Mouse (Mus musculus) lung, embryonic 14.5 days (tissue): ENCODE measurements at regions not wholly inside any gene's neighbourhood (a gene's known extent, or its start where the extent isn't known, plus 50 kb on each side); places are given as distances from the start of the nearest gene placed in this dataset.
"Not testable (repeated sequence)": the region's sequence is repeated elsewhere in the genome, so short reads cannot be mapped to it uniquely, and the experiment has no call there.

Experiments used
- ATAC-seq: fragments of 200-750 bp; cut with Nextera tagmentation; 2 replicates; pipeline ENCODE4 v1.8.0; 2017; ENCODE audit warnings: mild to moderate bottlenecking, moderate TSS enrichment, moderate library complexity; ENCODE audit not compliant: insufficient read depth
- DNase-seq: peaks from one replicate; pipeline ENCODE4 v3.0.0-alpha.2; 2015
- H3K27ac ChIP-seq: fragments of 300-500 bp; sonication (generic); 2 replicates; pipeline ENCODE4 v1.5.1; 2014; ENCODE audit warnings: low read depth, mild to moderate bottlenecking, moderate library complexity
- H3K27me3 ChIP-seq: fragments of 300-500 bp; sonication (generic); 2 replicates; pipeline ENCODE4 v1.6.1; 2014; ENCODE audit warnings: low read length, control low read depth; ENCODE audit not compliant: insufficient read depth
- H3K36me3 ChIP-seq: fragments of 300-500 bp; sonication (generic); 2 replicates; pipeline ENCODE4 v1.6.1; 2014; ENCODE audit warnings: control low read depth; ENCODE audit not compliant: insufficient read depth
- H3K4me1 ChIP-seq: fragments of 300-500 bp; sonication (generic); 2 replicates; pipeline ENCODE4 v1.6.1; 2014; ENCODE audit warnings: antibody characterized with exemption, control low read depth; ENCODE audit not compliant: insufficient read depth
- H3K4me2 ChIP-seq: fragments of 300-500 bp; sonication (generic); 2 replicates; pipeline ENCODE4 v1.6.1; 2014; ENCODE audit warnings: mild to moderate bottlenecking
- H3K4me3 ChIP-seq: fragments of 300-500 bp; sonication (generic); 2 replicates; pipeline ENCODE4 v1.5.1; 2014; ENCODE audit warnings: low read depth, low read length
- H3K9ac ChIP-seq: fragments of 300-500 bp; sonication (generic); 2 replicates; pipeline ENCODE4 v1.6.1; 2014
- H3K9me3 ChIP-seq: fragments of 300-500 bp; sonication (generic); 2 replicates; pipeline ENCODE4 v1.6.1; 2016; ENCODE audit warnings: low read depth, low read length, control low read depth
- CTCF ChIP-seq: IDR thresholded peaks from 2 replicates; pipeline ENCODE4 v1.5.1; 2016; ENCODE audit warnings: antibody characterized with exemption, low read depth
- WGBS: fragments of 180-500 bp; shearing (Covaris S2); extraction: QIAGEN DNeasy Blood & Tissue Kit; methylation state at CpG from one replicate; pipeline ENCODE4 v1.1.7; 2014; 5-methylcytosine and 5-hydroxymethylcytosine counted together

DNA sequence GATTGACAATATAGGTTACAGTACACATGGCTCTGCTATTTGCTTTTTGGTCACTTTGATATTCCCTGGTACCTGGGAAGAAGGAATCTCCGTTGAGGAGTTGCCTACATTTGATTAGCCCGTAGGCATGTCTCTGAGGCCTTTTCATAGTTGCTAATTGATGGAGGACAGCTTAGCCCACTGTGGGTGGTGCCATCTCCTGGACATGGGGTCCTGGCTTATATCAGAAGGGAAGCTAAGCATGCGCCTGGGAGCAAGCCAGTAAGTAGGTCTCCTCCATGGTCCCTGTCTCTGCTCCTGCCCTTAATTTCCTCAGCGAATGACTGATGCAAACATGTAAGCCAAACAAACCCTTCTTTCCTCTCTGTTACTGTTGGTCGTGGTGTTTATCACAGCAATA, 1335.8 kb upstream of the A1bg start:
- DNase-seq = no peak
- TF ChIP-seq CTCF = no peak
- 78% methylated on average over 5 of the region's 5 CpGs for WGBS
- no peak for ATAC-seq
- no peak overlapping the region for H3K27ac ChIP-seq
- H3K4me3 ChIP-seq = no peak overlapping the region
- no peaks in the 10 kb centered on the region for H3K27me3 ChIP-seq
- no peaks in the 10 kb centered on the region for H3K36me3 ChIP-seq
- H3K4me2 ChIP-seq = no peak overlapping the region
- H3K9ac ChIP-seq = no peak overlapping the region
- H3K9me3 ChIP-seq = no peaks in the 10 kb centered on the region
- H3K4me1 ChIP-seq = 0 out of 2 replicates have a peak, but pooled peaks cover 4% of the 10 kb centered on the region

DNA sequence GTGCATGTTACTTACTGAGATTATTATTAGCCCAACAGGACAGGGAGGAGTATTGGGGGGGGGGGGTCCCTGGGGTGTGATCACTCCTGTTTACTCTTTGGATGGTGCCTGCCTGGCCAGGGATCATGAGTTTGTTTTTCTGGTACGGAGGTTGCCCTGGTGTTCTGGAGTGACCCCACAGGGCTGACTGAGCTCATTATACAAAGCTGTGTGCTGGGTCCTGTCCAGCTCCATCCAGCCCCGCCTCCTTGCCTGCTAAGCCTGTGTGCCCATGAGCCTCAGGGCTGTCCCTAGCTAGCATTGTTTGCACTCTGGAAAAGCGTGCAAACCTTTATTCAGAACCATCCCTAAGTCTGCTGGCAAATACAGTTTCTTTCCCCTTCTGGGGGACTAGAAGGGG, 1335.1 kb upstream of the A1bg start:
- ATAC-seq (peak; percentile 77), DNase-seq (peak; percentile 59)
- H3K4me2 ChIP-seq = no peak overlapping the region
- no peaks in the 10 kb centered on the region for H3K27me3 ChIP-seq
- no peak for TF ChIP-seq CTCF
- no peak overlapping the region for H3K4me3 ChIP-seq
- H3K27ac ChIP-seq = no peak overlapping the region
- 33% methylated on average over 3 of the region's 3 CpGs for WGBS
- H3K9me3 ChIP-seq = no peaks in the 10 kb centered on the region
- 0 out of 2 replicates have a peak, but pooled peaks cover 4% of the 10 kb centered on the region for H3K4me1 ChIP-seq
- no peaks in the 10 kb centered on the region for H3K36me3 ChIP-seq
- H3K9ac ChIP-seq = no peak overlapping the region

DNA sequence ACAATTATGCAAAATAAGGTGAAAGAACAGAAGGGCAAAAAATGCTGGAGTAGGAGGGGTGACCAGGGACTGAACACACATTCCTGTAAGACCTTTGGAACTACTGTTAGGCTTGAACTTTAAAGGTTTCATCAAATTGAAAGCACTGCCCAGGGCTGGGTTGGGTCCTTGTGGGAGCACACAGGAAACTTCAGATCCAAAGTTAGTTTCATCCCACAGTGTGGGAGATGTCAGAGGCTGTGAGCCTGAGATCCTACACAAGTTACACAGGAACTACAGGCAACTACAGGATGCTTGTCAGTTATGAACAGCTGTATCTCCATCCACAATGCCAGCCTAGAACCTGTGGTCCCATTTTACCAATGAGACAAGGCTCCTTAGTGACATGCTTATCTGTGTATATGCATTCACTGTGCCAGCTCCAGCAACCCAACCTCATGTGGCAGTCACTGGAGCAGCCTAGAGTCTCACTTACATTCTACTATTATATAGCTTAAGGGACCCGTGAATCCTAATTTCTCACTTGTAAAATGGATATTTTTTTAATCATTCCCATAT, 1334.4 kb upstream of the A1bg start:
- 77% methylated on average over 1 of the region's 1 CpGs for WGBS
- H3K4me3 ChIP-seq = no peak overlapping the region
- no peaks in the 10 kb centered on the region for H3K9me3 ChIP-seq
- no peaks in the 10 kb centered on the region for H3K36me3 ChIP-seq
- ATAC-seq (no peak), DNase-seq (no peak)
- TF ChIP-seq CTCF = no peak
- H3K4me1 ChIP-seq = 0 out of 2 replicates have a peak, but pooled peaks cover 4% of the 10 kb centered on the region
- no peak overlapping the region for H3K4me2 ChIP-seq
- H3K9ac ChIP-seq = no peak overlapping the region
- no peak overlapping the region for H3K27ac ChIP-seq
- no peaks in the 10 kb centered on the region for H3K27me3 ChIP-seq

DNA sequence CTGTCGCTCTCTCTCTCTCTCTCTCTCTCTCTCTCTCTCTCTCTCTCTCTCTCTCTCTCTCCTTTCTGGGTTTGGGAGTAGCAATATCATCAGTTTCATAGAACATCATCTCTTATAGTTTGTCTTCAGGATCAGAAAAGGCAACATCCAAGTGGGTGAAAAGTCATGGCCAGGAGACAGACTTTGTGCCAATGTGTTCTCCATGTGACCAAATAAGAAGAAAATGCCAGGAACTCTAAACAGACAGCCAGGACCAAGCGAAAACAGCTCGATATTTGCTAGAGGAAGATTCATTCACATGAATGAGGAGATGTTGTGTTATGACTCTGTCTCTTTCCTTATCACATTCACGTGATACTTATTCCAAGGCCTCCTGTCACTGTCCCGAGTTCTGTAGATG, 1332.8 kb upstream of the A1bg start:
- Histone ChIP-seq H3K27me3 (no peaks in the 10 kb centered on the region), H3K9ac (no peak overlapping the region), H3K4me3 (no peak overlapping the region), H3K36me3 (0 out of 2 replicates have a peak, but pooled peaks cover 4% of the 10 kb centered on the region), H3K27ac (no peak overlapping the region), H3K4me2 (no peak overlapping the region), H3K4me1 (0 out of 2 replicates have a peak, but pooled peaks cover 4% of the 10 kb centered on the region), H3K9me3 (no peaks in the 10 kb centered on the region)
- ATAC-seq = no peak
- TF ChIP-seq CTCF = no peak
- 87% methylated on average over 5 of the region's 5 CpGs for WGBS
- DNase-seq = no peak

DNA sequence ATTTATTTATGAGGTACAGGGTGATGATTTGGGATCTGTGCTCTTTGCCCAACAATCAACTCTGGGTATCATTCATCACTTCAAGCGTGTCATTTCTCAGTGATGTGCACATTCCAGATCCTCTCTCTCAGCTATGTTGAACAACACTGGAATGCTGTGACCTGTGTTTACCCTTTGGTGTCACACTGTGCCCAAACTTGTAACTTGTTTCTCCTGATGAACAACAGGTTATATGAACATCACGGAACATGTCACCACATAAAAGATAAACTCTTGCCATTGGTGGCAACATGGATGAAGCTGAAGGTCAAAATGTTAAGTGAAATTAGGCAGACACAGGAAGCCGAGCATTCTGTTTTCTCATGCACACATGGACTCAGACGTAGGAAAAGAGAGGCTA, 1330.9 kb upstream of the A1bg start:
- ATAC-seq (no peak), DNase-seq (no peak)
- no peak overlapping the region for H3K27ac ChIP-seq
- H3K36me3 ChIP-seq = 0 out of 2 replicates have a peak, but pooled peaks cover 4% of the 10 kb centered on the region
- no peaks in the 10 kb centered on the region for H3K9me3 ChIP-seq
- no peak for TF ChIP-seq CTCF
- H3K4me3 ChIP-seq = no peak overlapping the region
- H3K4me2 ChIP-seq = no peak overlapping the region
- 79% methylated on average over 4 of the region's 4 CpGs for WGBS
- H3K4me1 ChIP-seq = 0 out of 2 replicates have a peak, but pooled peaks cover 4% of the 10 kb centered on the region
- no peak overlapping the region for H3K9ac ChIP-seq
- H3K27me3 ChIP-seq = no peaks in the 10 kb centered on the region

DNA sequence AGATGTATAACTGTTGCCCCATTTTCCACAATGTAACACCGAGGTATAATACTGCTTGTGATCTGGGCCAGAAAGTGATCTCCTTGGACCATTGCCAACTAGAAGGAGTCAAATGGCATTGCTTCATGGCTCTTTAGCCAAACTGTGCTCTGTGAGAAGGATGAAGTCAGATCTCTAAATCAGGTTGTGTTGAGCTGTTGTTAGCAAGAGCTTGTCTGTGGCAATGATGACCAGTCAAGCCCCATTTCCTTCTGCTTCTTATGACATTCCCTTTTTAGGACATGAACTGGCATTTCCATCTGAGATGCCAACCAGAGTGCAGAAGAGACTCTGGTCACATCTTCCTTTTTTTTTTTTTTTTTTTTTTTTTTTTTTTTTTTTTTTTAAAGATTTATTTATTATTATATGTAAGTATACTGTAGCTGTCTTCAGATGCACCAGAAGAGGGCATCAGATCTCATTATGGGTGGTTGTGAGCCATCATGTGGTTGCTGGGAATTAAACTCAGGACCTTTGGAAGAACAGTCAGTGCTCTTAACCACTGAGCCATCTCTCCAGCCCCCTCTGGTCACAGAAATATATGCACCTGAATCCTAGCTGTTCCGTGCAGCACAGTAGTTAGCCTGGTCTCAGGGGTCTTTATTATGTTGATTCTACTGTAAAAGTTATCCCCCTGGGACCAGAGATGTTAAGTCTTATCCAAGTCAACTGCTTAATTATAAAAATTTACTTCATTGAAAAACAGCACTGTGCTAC, 1329.4 kb upstream of the A1bg start:
- not testable (repeated sequence) for H3K27ac ChIP-seq, H3K9me3 ChIP-seq, H3K4me2 ChIP-seq, H3K27me3 ChIP-seq, H3K4me3 ChIP-seq, ATAC-seq, H3K9ac ChIP-seq, H3K4me1 ChIP-seq, H3K36me3 ChIP-seq
- DNase-seq = peak; percentile 13
- 91% methylated on average over 2 of the region's 2 CpGs for WGBS

DNA sequence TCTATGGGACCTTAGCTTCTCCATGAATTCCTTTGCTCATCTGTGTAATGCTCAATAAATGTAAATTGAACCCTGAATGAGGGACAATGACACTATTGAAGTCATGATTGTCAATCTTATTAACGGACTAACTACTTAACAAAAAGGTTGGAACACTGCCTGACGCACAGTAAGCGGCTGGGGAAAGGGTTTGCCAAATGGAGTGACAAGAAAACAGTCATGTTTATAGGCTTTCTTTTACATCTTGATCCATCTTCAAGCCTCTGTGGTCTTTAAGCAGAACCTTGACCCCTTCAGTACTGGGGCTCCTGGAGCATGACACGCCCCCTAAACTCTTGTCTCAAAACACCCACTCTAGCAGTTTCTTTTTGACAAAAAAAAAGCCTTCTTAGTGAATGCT, 1326.6 kb upstream of the A1bg start:
- DNase-seq (peak; percentile 56), ATAC-seq (no peak)
- Histone ChIP-seq H3K4me3 (no peak overlapping the region), H3K9ac (no peak overlapping the region), H3K9me3 (no peaks in the 10 kb centered on the region), H3K36me3 (0 out of 2 replicates have a peak, but pooled peaks cover 4% of the 10 kb centered on the region), H3K27ac (no peak overlapping the region), H3K4me2 (no peak overlapping the region), H3K4me1 (no peaks in the 10 kb centered on the region), H3K27me3 (no peaks in the 10 kb centered on the region)
- no peak for TF ChIP-seq CTCF
- 65% methylated on average over 4 of the region's 4 CpGs for WGBS
